Mouse (Mus musculus) heart, adult 2 months (tissue): ENCODE measurements at regions not wholly inside any gene's neighbourhood (a gene's known extent, or its start where the extent isn't known, plus 50 kb on each side); places are given as distances from the start of the nearest gene placed in this dataset.

Source experiments
- CTCF ChIP-seq: fragments of 200-600 bp; IDR thresholded peaks from 2 replicates; pipeline ENCODE4 v1.8.1; 2022; ENCODE audit warnings: antibody characterized with exemption, mild to moderate bottlenecking, moderate library complexity
- EP300 ChIP-seq: fragments of 200-500 bp; IDR thresholded peaks from 2 replicates; pipeline ENCODE4 v1.6.1; 2011; ENCODE audit warnings: low read depth, low read length, control low read depth; ENCODE audit not compliant: insufficient read depth
- POLR2A ChIP-seq: fragments of 200-500 bp; IDR thresholded peaks from 2 replicates; pipeline ENCODE4 v1.6.1; 2011; ENCODE audit warnings: mild to moderate bottlenecking, low read depth, low read length, control low read depth; ENCODE audit not compliant: insufficient read depth

GRCm38 (mm10) chr16:92948494-92948893 is 122.5 kb upstream of the Runx1 start:
- no peak for TF ChIP-seq CTCF
- TF ChIP-seq POLR2A, result no peak
- TF ChIP-seq EP300, result no peak
